Comparison of ENCODE assay signal across 14 mouse cellular contexts in the genomic region with DNA sequence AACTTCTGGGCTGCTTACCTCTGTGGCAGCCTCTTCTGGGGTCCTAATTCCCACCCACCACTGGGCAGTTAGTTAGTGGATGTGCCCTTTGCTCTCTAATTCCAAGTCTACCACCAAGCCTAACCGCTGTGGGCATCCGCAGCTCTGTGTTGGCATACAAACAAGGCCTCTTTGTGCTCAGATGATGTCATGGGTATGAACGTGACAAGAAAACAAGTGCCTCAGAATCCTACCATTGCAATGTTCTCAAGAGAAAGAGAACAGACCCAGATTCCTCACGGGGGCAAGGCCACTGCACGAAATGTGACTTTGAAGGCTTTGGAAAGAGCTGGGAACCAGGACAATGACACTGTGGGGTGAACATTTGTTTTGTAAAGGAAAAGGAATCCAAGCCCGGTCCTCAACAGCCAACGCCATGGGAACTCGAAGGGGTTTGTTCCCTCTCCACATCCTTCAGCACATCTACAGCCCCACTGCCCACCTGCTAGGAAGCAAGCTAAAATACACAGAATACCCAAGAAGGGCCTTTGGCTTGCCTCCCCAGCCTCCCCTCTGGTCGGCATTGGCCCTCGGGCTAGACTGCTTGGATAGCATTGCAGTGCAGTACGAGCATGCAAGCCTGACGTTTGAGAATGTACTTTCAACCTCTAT.
A peak's percentile ranks its signal among the peaks of the same experiment; 100 is the strongest.
DNase-seq lines count a peak whose midpoint lies in the region; ATAC-seq lines count a peak whose summit lies in the region.
"Had no signal": no experiment of that assay in that cellular context is flagged by ENCODE, and none has a peak within 500 bp of the region (broad histone marks: within the 10 kb centered on the region; RNA-seq: fewer than 3 reads in every experiment).

No protein-coding gene starts in this region.

- H3K4me3 ChIP-seq in hindbrain, embryonic 11.5 days (ENCODE audit: low read depth, low read length): no peak overlapping the region
- no peak overlapping the region for H3K4me3 ChIP-seq in heart, embryonic 12.5 days
- H3K4me3 ChIP-seq: embryonic facial prominence, embryonic 13.5 days; heart, embryonic 10.5 days; limb, embryonic 13.5 days; megakaryocyte, embryonic 14.5 days had no signal

- peak overlapping the region; percentile 64 for H3K27ac ChIP-seq in hindbrain, embryonic 11.5 days (ENCODE audit: low read depth, low read length)
- H3K27ac ChIP-seq in heart, embryonic 12.5 days (ENCODE audit: poor library complexity, severe bottlenecking): no peak overlapping the region
- H3K27ac ChIP-seq: embryonic facial prominence, embryonic 13.5 days; heart, embryonic 10.5 days; limb, embryonic 13.5 days had no signal

- H3K27me3 ChIP-seq in hindbrain, embryonic 11.5 days (ENCODE audit: control insufficient read depth, insufficient read depth, low read length): no peaks in the 10 kb centered on the region
- H3K27me3 ChIP-seq in heart, embryonic 12.5 days (replicated peaks): no peaks in the 10 kb centered on the region
- H3K27me3 ChIP-seq: embryonic facial prominence, embryonic 13.5 days; limb, embryonic 13.5 days; megakaryocyte, embryonic 14.5 days had no signal

- peak; percentile 65 for ATAC-seq in hindbrain, embryonic 11.5 days (ENCODE audit: low FRiP score)
- no peak for ATAC-seq in heart, embryonic 12.5 days (ENCODE audit: insufficient number of reproducible peaks, low FRiP score)

- intact Hi-C loops in left cerebral cortex, postnatal 25 days (cut with DNase I): no loop called here

- H3K4me1 ChIP-seq in hindbrain, embryonic 11.5 days (replicated peaks; ENCODE audit: control insufficient read depth, insufficient read depth, low read length): no peaks in the 10 kb centered on the region
- H3K4me1 ChIP-seq in heart, embryonic 12.5 days (replicated peaks): no peaks in the 10 kb centered on the region
- H3K4me1 ChIP-seq: embryonic facial prominence, embryonic 13.5 days; heart, embryonic 10.5 days; limb, embryonic 13.5 days; megakaryocyte, embryonic 14.5 days had no signal

- H3K9ac ChIP-seq in hindbrain, embryonic 11.5 days (ENCODE audit: low read depth, low read length): no peak overlapping the region
- no peak overlapping the region for H3K9ac ChIP-seq in heart, embryonic 12.5 days
- H3K9ac ChIP-seq: embryonic facial prominence, embryonic 13.5 days; limb, embryonic 13.5 days had no signal

- peak; percentile 16 for DNase-seq in R1 (ENCODE audit: low read depth, low spot score)
- peak; percentile 7 for DNase-seq in cerebellum, adult 8-10 months
- peak; percentile 47 for DNase-seq in hindbrain, embryonic 11.5 days (ENCODE audit: low spot score)
- DNase-seq in left cerebral cortex, postnatal 25 days (ENCODE audit: low spot score in 2 of 2): peak; percentile 34 to 61
- DNase-seq in urinary bladder, postnatal 4 days (ENCODE audit: low spot score in 2 of 2): no peak
- DNase-seq in thymus, postnatal 4 days: no peak
- DNase-seq in thymus, adult 18-20 months: no peak
- DNase-seq: adrenal gland, postnatal 25 days; kidney, adult 9 months had no signal

- WGBS in hindbrain, embryonic 11.5 days: 62% methylated on average over 12 of the region's 12 CpGs
- 76% methylated on average over 12 of the region's 12 CpGs for WGBS in heart, embryonic 12.5 days

- no peaks in the 10 kb centered on the region for H3K9me3 ChIP-seq in hindbrain, embryonic 11.5 days (ENCODE audit: control insufficient read depth, low read length)
- no peaks in the 10 kb centered on the region for H3K9me3 ChIP-seq in heart, embryonic 12.5 days (replicated peaks)
- H3K9me3 ChIP-seq: embryonic facial prominence, embryonic 13.5 days; heart, embryonic 10.5 days; limb, embryonic 13.5 days had no signal

- no peaks in the 10 kb centered on the region for H3K36me3 ChIP-seq in hindbrain, embryonic 11.5 days (ENCODE audit: control insufficient read depth, insufficient read depth, low read length)
- H3K36me3 ChIP-seq in heart, embryonic 12.5 days: no peaks in the 10 kb centered on the region
- H3K36me3 ChIP-seq: embryonic facial prominence, embryonic 13.5 days; heart, embryonic 10.5 days; limb, embryonic 13.5 days had no signal

- no peak overlapping the region for H3K4me2 ChIP-seq in hindbrain, embryonic 11.5 days (replicated peaks; ENCODE audit: low read depth, low read length)
- no peak overlapping the region for H3K4me2 ChIP-seq in heart, embryonic 12.5 days
- H3K4me2 ChIP-seq: embryonic facial prominence, embryonic 13.5 days; limb, embryonic 13.5 days had no signal

Comparison
In these comparisons a context has a peak if more than half of its experiments do, and no peak if none do; other contexts are left out.
1. DNase-seq: peak in R1 (single experiment), cerebellum, adult 8-10 months (single experiment), hindbrain, embryonic 11.5 days (single experiment) and left cerebral cortex, postnatal 25 days (2 of 2); none in urinary bladder, postnatal 4 days (0 of 2), thymus, postnatal 4 days (single experiment) and thymus, adult 18-20 months (0 of 2).